Mouse (Mus musculus): ENCODE measurements around the gene Rad17. TPM values are rescaled to one million over a fixed set of nuclear protein-coding genes. Genes with fewer than 3 reads are reported as not detected.

The Rad17 gene
- polyA plus RNA-seq, 1 experiment from 2014 or later, result 12.9 TPM

DNA sequence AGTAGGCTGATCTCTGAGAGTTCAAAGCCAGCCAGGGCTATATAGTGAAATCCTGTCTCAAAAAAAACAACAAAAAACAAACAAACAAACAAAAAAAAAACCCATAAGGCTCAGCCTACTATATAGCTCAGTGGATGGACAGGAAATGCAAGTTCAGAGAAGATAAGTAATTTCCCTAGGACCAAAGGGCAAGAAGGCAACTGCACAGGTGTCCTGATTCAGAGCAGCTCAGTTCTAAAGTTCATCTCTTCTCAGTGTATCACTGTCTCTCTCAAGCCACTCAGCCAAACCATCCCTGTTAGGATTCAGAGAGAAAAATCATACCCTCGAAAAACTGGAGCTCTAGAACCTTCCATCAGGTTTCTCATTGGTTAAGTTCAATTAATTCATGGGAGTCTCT is 45.0 kb downstream of the Rad17 start:
- Histone ChIP-seq H3K27ac (ENCODE audit: low read length) (no peak overlapping the region), H3K9me3 (ENCODE audit: low read length) (no peaks in the 10 kb centered on the region), H3K36me3 (ENCODE audit: insufficient read depth, low read length) (no peaks in the 10 kb centered on the region), H3K4me2 (replicated peaks; ENCODE audit: low read depth, low read length) (no peak overlapping the region), H3K4me3 (ENCODE audit: low read depth, low read length) (no peak overlapping the region), H3K27me3 (replicated peaks; ENCODE audit: insufficient read depth, low read length) (no peaks in the 10 kb centered on the region), H3K9ac (replicated peaks; ENCODE audit: low read depth) (no peak overlapping the region), H3K4me1 (ENCODE audit: insufficient read depth, low read depth, low read length) (no peaks in the 10 kb centered on the region)
- TF ChIP-seq EP300 (IDR thresholded peaks at IDR 0.05) (no peak), CTCF (IDR thresholded peaks at IDR 0.05) (no peak)
- no peak for DNase-seq (ENCODE audit: low spot score)
- 68% methylated on average over 1 of the region's 1 CpGs for WGBS
- no peak for ATAC-seq

GRCm38 (mm10) chr13:100603738-100604095 is 47.1 kb downstream of the Rad17 start:
- Histone ChIP-seq H3K9ac (replicated peaks; ENCODE audit: low read depth) (no peak overlapping the region), H3K4me2 (replicated peaks; ENCODE audit: low read depth, low read length) (no peak overlapping the region), H3K4me1 (ENCODE audit: insufficient read depth, low read depth, low read length) (no peaks in the 10 kb centered on the region), H3K36me3 (ENCODE audit: insufficient read depth, low read length) (no peaks in the 10 kb centered on the region), H3K27ac (ENCODE audit: low read length) (no peak overlapping the region), H3K4me3 (ENCODE audit: low read depth, low read length) (no peak overlapping the region), H3K27me3 (replicated peaks; ENCODE audit: insufficient read depth, low read length) (no peaks in the 10 kb centered on the region), H3K9me3 (ENCODE audit: low read length) (no peaks in the 10 kb centered on the region)
- DNase-seq (ENCODE audit: low spot score), result no peak
- 0 out of 2 replicates have a peak, but pooled peaks have one; percentile 17 for ATAC-seq
- TF ChIP-seq CTCF (IDR thresholded peaks at IDR 0.05) (no peak), EP300 (IDR thresholded peaks at IDR 0.05) (no peak)
- WGBS, result 65% methylated on average over 11 of the region's 11 CpGs

DNA sequence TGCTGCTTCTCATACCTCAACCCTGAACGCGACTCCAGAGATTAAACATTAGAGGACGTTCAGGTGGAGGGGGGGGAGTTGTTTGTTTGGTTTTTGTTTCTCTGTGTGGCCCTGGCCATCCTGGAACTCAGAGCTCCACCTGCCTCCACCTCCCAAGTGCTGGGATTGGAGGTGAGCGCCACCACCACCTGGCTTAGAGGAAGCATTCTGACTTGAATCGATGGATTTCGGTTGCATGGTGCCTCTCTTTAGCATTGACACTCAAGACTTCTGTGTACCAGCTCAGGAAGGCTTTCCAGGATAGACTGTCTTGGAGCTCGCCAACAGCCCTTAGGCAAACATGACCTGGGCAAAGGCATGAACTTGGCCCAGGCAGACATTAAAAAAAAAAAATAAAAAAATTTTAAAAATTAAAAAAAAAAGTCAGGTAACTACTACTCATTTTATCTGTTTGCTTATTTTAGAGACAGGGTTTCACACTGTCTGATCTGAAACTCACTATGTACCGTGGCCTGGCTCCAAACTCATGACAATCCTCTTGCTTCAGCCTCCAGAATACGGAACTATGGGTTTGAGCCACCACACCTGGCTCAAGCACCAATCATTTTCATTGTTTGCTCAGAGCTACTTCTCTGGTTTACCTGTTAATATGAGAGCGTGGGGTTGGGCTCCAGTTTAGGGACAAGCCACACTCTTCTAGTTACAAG is 47.7 kb downstream of the Rad17 start:
- Histone ChIP-seq H3K27ac (ENCODE audit: low read length) (no peak overlapping the region), H3K4me1 (ENCODE audit: insufficient read depth, low read depth, low read length) (no peaks in the 10 kb centered on the region), H3K4me2 (replicated peaks; ENCODE audit: low read depth, low read length) (no peak overlapping the region), H3K36me3 (ENCODE audit: insufficient read depth, low read length) (no peaks in the 10 kb centered on the region), H3K9me3 (ENCODE audit: low read length) (no peaks in the 10 kb centered on the region), H3K9ac (replicated peaks; ENCODE audit: low read depth) (no peak overlapping the region), H3K27me3 (replicated peaks; ENCODE audit: insufficient read depth, low read length) (no peaks in the 10 kb centered on the region), H3K4me3 (ENCODE audit: low read depth, low read length) (no peak overlapping the region)
- ATAC-seq (0 out of 2 replicates have a peak, but pooled peaks have one; percentile 17), DNase-seq (ENCODE audit: low spot score) (no peak)
- WGBS, result 73% methylated on average over 10 of the region's 10 CpGs
- TF ChIP-seq CTCF (IDR thresholded peaks at IDR 0.05) (no peak), EP300 (IDR thresholded peaks at IDR 0.05) (no peak)

DNA sequence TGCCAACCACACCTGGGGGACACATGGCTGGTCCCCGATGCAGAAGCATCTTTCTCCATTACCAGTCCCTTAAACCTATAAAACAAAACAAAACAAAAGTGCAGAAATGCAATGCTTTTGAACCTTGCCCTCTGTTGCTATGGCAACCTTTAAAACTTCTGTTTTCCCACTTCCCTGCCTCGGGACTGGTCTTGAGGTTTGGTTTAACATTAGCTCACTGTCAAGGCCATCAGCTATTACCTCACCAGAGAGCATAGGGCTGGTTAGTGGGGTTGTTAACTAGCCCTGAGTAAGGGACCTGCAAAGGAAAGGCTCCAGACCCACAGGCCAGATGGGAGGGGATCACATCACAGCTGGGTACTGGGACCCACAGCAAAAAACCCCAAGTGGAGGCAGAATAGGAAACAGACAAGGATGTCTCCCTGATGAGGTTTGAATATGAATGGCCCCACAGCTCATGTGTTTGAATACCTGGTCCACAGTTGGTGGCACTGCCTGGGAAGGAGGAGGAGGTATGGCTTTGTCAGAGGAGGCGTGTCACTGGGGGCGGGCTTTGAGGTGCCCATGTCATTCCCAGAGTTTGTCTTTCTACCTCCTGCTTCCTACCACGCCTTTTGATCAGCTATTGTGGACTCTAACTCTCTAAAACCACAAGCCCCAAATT is 48.5 kb downstream of the Rad17 start:
- ATAC-seq, result no peak; the same call in 1 of the 2 replicates
- no peaks in the 10 kb centered on the region for H3K4me1 ChIP-seq (ENCODE audit: insufficient read depth, low read depth, low read length)
- 71% methylated on average over 5 of the region's 5 CpGs for WGBS

DNA sequence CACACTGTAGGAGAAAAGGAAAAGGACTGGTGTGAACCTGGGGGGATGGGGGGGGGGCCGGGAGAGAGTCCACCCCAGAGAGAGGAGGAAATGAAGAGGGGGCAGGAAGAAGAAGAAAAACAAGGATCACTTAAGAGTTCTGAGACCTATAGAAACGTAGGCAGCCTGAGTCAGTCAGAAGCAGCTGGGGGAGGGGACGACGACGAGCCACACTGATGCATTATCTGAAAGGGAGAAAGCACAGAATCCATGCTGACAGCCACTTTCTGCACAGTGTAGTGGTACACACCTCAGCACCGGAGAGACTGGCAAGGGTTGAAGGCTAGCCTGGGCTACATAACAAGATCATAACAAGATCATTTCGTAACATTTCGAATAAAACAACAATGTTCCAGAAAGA is 49.8 kb downstream of the Rad17 start:
- H3K4me2 ChIP-seq (replicated peaks; ENCODE audit: low read depth, low read length), result peak overlapping the region; percentile 29; the same call in 1 of the 2 replicates
- H3K36me3 ChIP-seq (ENCODE audit: insufficient read depth, low read length), result no peaks in the 10 kb centered on the region
- ATAC-seq (no peak), DNase-seq (ENCODE audit: low spot score) (no peak)
- TF ChIP-seq CTCF (IDR thresholded peaks at IDR 0.05) (no peak), EP300 (IDR thresholded peaks at IDR 0.05) (no peak)
- no peaks in the 10 kb centered on the region for H3K4me1 ChIP-seq (ENCODE audit: insufficient read depth, low read depth, low read length)
- WGBS, result 48% methylated on average over 8 of the region's 8 CpGs
- H3K27me3 ChIP-seq (replicated peaks; ENCODE audit: insufficient read depth, low read length), result no peaks in the 10 kb centered on the region
- H3K9ac ChIP-seq (replicated peaks; ENCODE audit: low read depth), result no peak overlapping the region
- H3K9me3 ChIP-seq (ENCODE audit: low read length), result no peaks in the 10 kb centered on the region
- H3K4me3 ChIP-seq (ENCODE audit: low read depth, low read length), result no peak overlapping the region
- H3K27ac ChIP-seq (ENCODE audit: low read length), result peak overlapping the region; percentile 12; the same call in 1 of the 2 replicates

More for the DNA sequence above, 48.5 kb downstream of the Rad17 start:
- Histone ChIP-seq H3K27me3 (replicated peaks; ENCODE audit: insufficient read depth, low read length) (no peaks in the 10 kb centered on the region), H3K9ac (replicated peaks; ENCODE audit: low read depth) (no peak overlapping the region), H3K4me3 (ENCODE audit: low read depth, low read length) (no peak overlapping the region), H3K27ac (ENCODE audit: low read length) (no peak overlapping the region), H3K36me3 (ENCODE audit: insufficient read depth, low read length) (no peaks in the 10 kb centered on the region), H3K4me2 (replicated peaks; ENCODE audit: low read depth, low read length) (no peak overlapping the region), H3K9me3 (ENCODE audit: low read length) (no peaks in the 10 kb centered on the region)
- DNase-seq (ENCODE audit: low spot score), result no peak
- TF ChIP-seq EP300 (IDR thresholded peaks at IDR 0.05) (no peak), CTCF (IDR thresholded peaks at IDR 0.05) (no peak)

GRCm38 (mm10) chr13:100600317-100600716 is 50.5 kb downstream of the Rad17 start:
- TF ChIP-seq EP300 (IDR thresholded peaks at IDR 0.05) (no peak), CTCF (IDR thresholded peaks at IDR 0.05) (no peak)
- H3K4me2 ChIP-seq (replicated peaks; ENCODE audit: low read depth, low read length), result 0 out of 2 replicates have a peak overlapping the region, but pooled peaks have one; percentile 29
- H3K36me3 ChIP-seq (ENCODE audit: insufficient read depth, low read length), result no peaks in the 10 kb centered on the region
- no peaks in the 10 kb centered on the region for H3K4me1 ChIP-seq (ENCODE audit: insufficient read depth, low read depth, low read length)
- H3K27ac ChIP-seq (ENCODE audit: low read length), result 0 out of 2 replicates have a peak overlapping the region, but pooled peaks have one; percentile 12
- H3K9me3 ChIP-seq (ENCODE audit: low read length), result no peaks in the 10 kb centered on the region
- DNase-seq (ENCODE audit: low spot score) (no peak), ATAC-seq (peak; percentile 33; the same call in 1 of the 2 replicates)
- no peaks in the 10 kb centered on the region for H3K27me3 ChIP-seq (replicated peaks; ENCODE audit: insufficient read depth, low read length)
- no peak overlapping the region for H3K9ac ChIP-seq (replicated peaks; ENCODE audit: low read depth)
- 62% methylated on average over 12 of the region's 12 CpGs for WGBS
- no peak overlapping the region for H3K4me3 ChIP-seq (ENCODE audit: low read depth, low read length)

Data from lung, postnatal 0 days (tissue).